Mouse (Mus musculus) layer of hippocampus, adult 9-11 months (tissue): ENCODE results near the gene Epo.

Source experiments
- DNase-seq: peaks from one replicate; pipeline ENCODE4 v3.0.0; 2022

Gene Epo

GRCm38 (mm10) chr5:137466946-137467345 lies 66.1 kb downstream of the Epo start:
- DNase-seq: no peak

DNA sequence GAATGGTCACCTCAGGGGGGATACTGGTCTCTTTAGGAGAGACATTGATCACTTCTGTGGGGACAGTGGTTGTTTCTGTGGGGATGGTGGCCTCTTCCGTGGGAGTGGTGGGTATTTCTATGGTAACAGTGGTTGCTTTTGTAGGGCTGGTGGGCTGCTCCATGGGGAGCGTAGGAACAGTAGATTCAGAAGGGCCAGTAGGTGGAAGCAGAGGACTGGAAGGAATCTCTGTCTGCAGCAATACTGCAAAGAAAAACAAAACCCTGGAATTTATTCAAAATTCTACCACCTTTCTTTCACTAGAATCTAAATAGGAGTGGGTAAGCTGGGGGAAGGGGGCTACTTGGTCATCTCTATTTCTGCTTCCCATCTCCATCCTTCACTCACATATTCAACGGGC lies 68.0 kb downstream of the Epo start:
- no peak for DNase-seq

GRCm38 (mm10) chr5:137455866-137456591 lies 77.0 kb downstream of the Epo start:
- no peak for DNase-seq

- DNase-seq: no peak
Observed at GRCm38 (mm10) chr5:137455206-137455605, 77.8 kb downstream of the Epo start.

DNA sequence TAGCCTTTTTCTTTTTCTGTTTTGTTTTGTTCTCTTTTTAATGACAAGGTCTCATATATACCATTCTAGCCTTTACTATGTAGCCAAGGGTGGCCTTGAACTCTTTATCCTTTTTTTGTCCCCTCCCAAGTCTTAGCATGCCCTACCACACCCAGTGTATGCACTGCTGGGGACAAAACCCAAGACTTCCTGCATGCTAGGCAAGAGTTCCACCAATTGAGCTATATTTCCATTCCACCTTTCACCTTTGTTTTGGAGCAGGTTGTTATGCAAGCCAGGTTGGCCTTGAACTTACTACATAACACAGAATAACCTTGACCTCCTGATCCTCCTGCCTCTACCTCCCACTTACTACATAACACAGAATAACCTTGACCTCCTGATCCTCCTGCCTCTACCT lies 87.5 kb downstream of the Epo start:
- DNase-seq: no peak

DNA sequence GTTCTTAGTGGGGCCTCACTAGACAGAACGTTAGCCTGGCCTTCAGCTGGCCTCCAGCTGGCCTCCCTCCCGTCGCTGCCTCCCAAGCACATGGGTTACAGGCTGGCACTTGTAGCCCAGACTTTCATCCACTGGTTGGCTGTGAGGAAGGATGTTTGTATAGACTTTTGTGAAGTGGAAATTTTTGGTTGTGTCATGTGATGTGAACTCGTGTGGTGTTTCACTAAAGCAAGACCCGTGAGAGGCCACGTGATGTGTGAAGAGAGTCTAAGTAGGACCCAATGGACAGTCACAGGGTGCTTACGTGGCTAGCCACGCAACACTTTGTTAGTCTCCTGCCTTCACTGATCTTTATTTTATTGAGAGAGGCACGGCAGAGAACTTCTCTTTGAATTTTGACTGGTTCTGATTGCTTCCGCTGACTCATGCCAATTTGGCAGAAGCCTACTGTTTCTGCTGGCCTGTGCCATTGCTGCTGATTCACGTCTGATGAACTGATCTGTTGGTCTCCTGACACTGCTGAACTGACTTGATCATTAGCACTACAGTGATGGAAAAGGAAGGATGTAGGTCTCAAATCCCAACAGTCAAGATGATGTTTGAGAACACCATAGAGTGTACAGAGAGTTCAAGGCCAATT lies 92.7 kb downstream of the Epo start:
- no peak for DNase-seq

DNA sequence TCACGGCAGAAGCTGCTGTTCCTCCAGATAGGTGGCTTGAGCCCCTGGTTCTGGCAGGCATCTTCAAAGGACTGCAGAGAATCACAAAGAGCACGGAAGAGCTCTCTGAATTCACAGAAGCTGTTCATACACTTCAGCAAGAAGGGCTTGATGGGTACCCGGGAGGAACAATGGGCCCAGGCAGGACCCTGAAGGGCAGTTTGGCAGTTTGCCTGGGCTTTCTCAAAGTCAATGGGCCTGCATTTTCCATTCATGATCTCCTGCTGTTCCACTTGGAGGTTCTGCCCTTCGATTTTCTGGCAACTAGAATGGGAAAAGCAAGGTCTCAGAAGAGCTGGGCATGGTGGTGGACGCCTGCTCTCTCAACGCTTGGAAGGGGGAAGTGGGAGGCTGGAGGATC lies 99.2 kb downstream of the Epo start:
- DNase-seq: peak; percentile 13
